Mouse (Mus musculus): Measurements from ENCODE around the gene Myo18a. TPM values are rescaled to one million over a fixed set of nuclear protein-coding genes. Genes with fewer than 3 reads are reported as not detected.

Myo18a gene
- polyA plus RNA-seq, 1 experiment from 2014 or later = 54.4 TPM

DNA sequence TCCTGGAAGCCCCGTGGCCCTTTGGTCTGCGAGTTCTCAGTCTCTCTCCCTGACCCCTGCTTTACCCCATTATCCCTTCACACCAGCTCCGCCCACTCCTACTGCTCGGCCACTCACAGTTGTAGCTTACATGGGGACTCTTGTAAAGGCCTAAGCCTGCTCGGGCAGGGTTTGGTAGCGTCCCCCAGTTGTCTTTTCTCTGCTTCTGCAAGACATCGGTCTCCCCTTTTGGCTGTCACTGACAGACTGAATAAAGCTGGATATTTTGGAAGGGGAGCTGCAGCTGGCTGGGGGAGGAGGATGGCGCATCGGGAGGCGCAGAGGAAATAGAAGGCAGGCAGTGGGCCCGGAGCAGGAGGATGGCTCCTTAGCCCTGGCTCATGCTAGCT, 113.7 kb downstream of the Myo18a start:
- Histone ChIP-seq H3K36me3 (no peaks in the 10 kb centered on the region), H3K9me3 (no peaks in the 10 kb centered on the region), H3K4me3 (replicated peaks) (no peak overlapping the region), H3K9ac (replicated peaks) (peak overlapping the region; percentile 14; the same call in 1 of the 2 replicates), H3K27ac (peak overlapping the region; percentile 84), H3K27me3 (peaks cover 16% of the 10 kb centered on the region), H3K4me1 (replicated peaks) (peaks cover 54% of the 10 kb centered on the region), H3K4me2 (replicated peaks) (peak overlapping the region; percentile 11; the same call in 1 of the 2 replicates)
- WGBS = 36% methylated on average over 11 of the region's 11 CpGs
- ATAC-seq = no peak; the same call in 1 of the 2 replicates

DNA sequence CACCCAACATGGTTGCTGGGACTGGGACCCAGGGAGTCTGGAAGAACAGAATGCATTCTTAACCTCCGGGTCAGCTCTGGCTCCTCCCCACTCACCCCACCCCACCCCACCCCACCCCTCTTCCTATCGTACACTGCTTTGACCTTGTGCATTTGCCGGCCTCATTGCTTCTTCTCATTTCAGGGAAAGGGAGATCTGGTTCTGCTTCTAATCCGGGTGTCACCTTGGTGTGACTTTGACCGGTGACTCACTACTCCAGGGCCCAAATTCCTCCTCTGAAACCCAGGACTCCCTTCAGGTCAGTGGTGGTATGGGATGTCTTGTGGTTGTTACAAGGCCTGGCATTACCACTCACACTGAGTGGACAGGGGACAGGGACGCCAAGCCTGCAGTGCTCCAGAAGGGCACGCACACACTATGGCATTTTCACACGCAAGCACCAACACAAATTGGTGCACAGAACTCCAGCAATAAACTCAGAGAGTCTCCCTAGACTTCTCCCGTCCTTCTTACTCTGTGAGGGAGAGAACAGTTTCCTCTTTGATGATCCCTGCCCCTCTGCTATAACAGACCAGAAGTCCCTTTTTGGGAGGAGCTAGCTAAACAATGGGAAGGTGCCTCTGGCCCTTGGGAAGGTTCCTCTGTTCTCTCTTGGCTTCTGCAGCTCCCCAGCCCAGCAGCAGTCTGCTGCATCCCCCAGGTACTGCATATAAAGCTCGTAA, 121.6 kb downstream of the Myo18a start:
- H3K4me1 ChIP-seq (replicated peaks) = peaks cover 63% of the 10 kb centered on the region
- peak overlapping the region; percentile 15; the same call in 1 of the 2 replicates for H3K4me2 ChIP-seq (replicated peaks)

DNA sequence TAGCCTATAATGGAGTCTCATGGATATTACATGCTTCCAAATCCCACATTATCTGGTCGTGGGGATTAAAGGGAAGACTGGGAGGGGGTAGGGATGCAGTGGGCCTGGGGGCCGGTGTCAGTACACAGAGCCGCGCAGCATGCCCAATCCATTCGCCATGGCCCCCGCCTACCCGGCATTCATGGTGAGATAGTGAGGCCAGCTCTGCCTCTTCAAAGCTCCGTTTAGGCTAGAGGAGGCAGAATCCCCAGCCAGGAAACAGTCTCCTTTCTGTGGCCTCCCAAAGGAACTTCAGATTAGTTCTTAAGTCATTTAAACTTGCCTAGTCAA, 122.2 kb downstream of the Myo18a start:
- Histone ChIP-seq H3K36me3 (no peaks in the 10 kb centered on the region), H3K4me2 (replicated peaks) (peak overlapping the region; percentile 15; the same call in 1 of the 2 replicates), H3K27ac (peak overlapping the region; percentile 86), H3K9ac (replicated peaks) (no peak overlapping the region), H3K9me3 (no peaks in the 10 kb centered on the region), H3K4me1 (replicated peaks) (peaks cover 63% of the 10 kb centered on the region), H3K27me3 (peaks cover 34% of the 10 kb centered on the region), H3K4me3 (replicated peaks) (no peak overlapping the region)
- 8% methylated on average over 8 of the region's 8 CpGs for WGBS
- peak; percentile 88 for ATAC-seq

More for the DNA sequence above, 121.6 kb downstream of the Myo18a start:
- H3K27me3 ChIP-seq = peaks cover 34% of the 10 kb centered on the region
- peak overlapping the region; percentile 86 for H3K27ac ChIP-seq
- H3K4me3 ChIP-seq (replicated peaks) = no peak overlapping the region
- no peaks in the 10 kb centered on the region for H3K36me3 ChIP-seq
- peak; percentile 21 for ATAC-seq
- 25% methylated on average over 10 of the region's 10 CpGs for WGBS
- no peaks in the 10 kb centered on the region for H3K9me3 ChIP-seq
- H3K9ac ChIP-seq (replicated peaks) = no peak overlapping the region

DNA sequence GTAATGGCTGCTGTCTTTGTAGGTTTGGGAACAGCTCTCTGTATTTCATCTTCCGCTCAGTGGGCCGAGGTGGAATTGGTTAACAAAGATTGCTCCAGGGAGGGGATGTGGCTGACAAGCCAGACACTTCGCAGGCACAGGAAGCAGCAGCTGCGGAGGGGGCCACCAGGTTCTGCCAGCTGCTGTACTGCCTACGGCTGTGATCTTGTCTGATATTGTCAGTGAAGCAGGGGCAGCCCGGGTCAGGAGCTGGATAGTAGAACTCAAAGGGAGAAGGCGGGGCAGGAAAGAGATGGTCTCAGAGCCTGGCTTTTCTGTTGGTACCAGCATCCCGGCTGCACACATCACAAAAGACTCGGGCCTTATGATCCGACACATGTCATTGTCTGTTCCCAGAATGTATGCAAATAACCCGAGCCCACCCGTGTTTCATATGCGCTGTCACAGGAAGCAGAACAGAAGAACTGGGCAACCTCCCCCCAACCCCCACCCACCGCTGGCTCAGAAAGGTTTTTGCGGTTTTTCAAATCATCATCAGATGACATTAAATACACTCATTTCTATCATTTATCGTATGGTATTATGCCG, 124.4 kb downstream of the Myo18a start:
- ATAC-seq = peak; percentile 80
- Histone ChIP-seq H3K4me1 (replicated peaks) (peaks cover 75% of the 10 kb centered on the region), H3K4me3 (replicated peaks) (no peak overlapping the region), H3K27ac (peak overlapping the region; percentile 86), H3K9me3 (no peaks in the 10 kb centered on the region), H3K27me3 (peaks cover 23% of the 10 kb centered on the region), H3K4me2 (replicated peaks) (peak overlapping the region; percentile 23; the same call in 1 of the 2 replicates), H3K9ac (replicated peaks) (peak overlapping the region; percentile 51), H3K36me3 (no peaks in the 10 kb centered on the region)
- WGBS = 17% methylated on average over 17 of the region's 17 CpGs

DNA sequence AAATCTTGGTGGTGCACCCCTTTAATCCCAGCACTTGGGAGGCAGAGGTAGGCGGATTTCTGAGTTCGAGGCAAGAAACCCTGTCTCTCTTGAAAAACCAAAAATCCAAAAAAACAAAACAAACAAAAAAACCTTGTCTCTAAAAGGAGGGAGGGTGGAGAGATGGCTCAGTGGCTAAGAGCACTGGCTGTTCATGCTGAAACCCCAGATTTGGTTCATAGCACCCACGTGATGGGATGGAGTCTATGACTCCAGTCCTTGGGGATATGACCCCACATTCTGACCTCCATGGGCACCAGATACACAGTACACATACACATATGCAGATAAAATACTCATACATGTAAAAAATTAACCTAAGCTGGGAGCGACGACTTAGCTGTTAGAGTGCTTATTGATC, 125.8 kb downstream of the Myo18a start:
- H3K4me1 ChIP-seq (replicated peaks) = peaks cover 86% of the 10 kb centered on the region
- H3K4me2 ChIP-seq (replicated peaks) = no peak overlapping the region
- H3K36me3 ChIP-seq = no peaks in the 10 kb centered on the region
- peaks cover 12% of the 10 kb centered on the region for H3K27me3 ChIP-seq
- no peaks in the 10 kb centered on the region for H3K9me3 ChIP-seq
- no peak overlapping the region for H3K9ac ChIP-seq (replicated peaks)
- WGBS = 94% methylated on average over 5 of the region's 5 CpGs
- H3K4me3 ChIP-seq (replicated peaks) = no peak overlapping the region
- H3K27ac ChIP-seq = peak overlapping the region; percentile 86
- ATAC-seq = no peak

DNA sequence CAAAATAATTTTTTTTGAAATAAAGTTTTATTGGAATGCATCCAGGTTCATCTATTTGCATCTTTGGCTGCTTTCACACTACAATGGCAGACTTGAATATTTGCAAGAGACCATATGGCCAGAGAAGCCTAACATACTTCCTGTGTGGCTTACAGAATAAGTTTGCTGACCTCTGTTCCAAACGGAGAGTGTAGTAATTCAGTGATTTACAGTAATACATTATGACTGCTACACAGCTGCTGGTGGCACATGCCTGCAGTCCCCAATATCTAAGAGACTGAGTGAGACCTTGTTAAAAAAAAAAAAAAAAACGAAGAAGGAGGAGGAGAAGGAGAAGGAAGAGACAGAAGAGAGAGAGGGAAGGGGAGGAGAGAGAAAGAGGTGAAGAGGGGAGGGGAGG, 126.4 kb downstream of the Myo18a start:
- Histone ChIP-seq H3K9ac (replicated peaks) (no peak overlapping the region), H3K4me2 (replicated peaks) (no peak overlapping the region), H3K36me3 (no peaks in the 10 kb centered on the region), H3K27ac (no peak overlapping the region), H3K4me3 (replicated peaks) (no peak overlapping the region), H3K4me1 (replicated peaks) (peaks cover 86% of the 10 kb centered on the region), H3K27me3 (peaks cover 8% of the 10 kb centered on the region; the same call in 1 of the 2 replicates), H3K9me3 (no peaks in the 10 kb centered on the region)
- no peak for ATAC-seq
- 62% methylated on average over 1 of the region's 2 CpGs for WGBS

DNA sequence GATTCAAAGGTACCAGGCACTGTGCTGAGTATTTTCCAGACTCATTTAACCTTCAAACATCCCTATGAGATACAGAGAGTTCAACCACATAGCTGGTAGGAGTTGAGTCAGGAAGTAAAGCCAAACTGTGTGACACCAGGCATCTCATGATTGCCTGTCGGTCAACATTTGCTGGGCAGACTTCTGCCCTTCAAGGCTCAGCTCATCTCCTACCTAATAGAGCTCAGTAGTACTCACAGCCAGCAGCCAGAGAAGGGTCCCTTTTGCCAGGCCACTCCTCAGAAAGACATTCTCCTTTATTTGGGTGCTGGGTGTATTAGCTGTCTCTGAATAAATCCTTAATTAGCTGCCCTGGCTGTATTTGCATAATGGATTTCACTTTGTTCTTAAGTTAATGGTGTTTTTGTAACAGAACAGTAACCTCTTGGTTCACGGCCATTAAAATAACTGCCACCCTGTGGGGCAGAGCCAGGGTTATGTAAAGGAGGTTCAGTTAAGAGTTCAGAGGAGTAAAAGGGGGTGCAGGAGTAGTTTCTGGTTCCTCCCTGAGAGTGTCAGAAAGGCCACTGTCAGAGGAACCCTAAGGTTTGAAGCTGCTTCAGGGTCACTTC, 127.7 kb downstream of the Myo18a start:
- Histone ChIP-seq H3K4me1 (replicated peaks) (peaks cover 85% of the 10 kb centered on the region), H3K4me3 (replicated peaks) (no peak overlapping the region), H3K9ac (replicated peaks) (no peak overlapping the region), H3K4me2 (replicated peaks) (no peak overlapping the region), H3K36me3 (no peaks in the 10 kb centered on the region), H3K27ac (peak overlapping the region; percentile 37; the same call in 1 of the 2 replicates), H3K9me3 (no peaks in the 10 kb centered on the region), H3K27me3 (peaks cover 8% of the 10 kb centered on the region; the same call in 1 of the 2 replicates)
- 55% methylated on average over 2 of the region's 2 CpGs for WGBS
- ATAC-seq = no peak

DNA sequence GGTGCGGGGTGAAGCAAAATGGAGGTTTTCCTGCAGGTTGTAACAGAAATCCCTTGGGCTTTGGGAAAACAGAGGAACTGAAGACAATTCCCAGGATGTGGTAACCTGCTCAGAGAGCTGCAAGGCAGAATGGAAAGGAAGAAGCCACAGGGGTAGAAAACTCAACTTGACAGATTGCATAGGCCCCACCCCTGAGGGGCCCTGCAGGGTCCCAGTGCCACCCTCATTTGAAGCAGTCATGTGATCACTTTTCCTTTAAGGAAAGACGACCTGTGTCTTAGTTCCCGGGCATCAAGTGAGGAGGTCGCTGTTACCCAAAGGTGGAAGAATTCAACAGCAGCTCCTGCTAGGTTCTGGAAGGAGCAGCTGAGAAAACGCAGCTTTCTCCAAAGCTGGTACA, 129.8 kb downstream of the Myo18a start:
- Histone ChIP-seq H3K9me3 (no peaks in the 10 kb centered on the region), H3K4me3 (replicated peaks) (0 out of 2 replicates have a peak overlapping the region, but pooled peaks have one; percentile 20), H3K4me1 (replicated peaks) (peaks cover 85% of the 10 kb centered on the region), H3K27ac (peak overlapping the region; percentile 96), H3K27me3 (peaks cover 8% of the 10 kb centered on the region; the same call in 1 of the 2 replicates), H3K4me2 (replicated peaks) (peak overlapping the region; percentile 41), H3K9ac (replicated peaks) (peak overlapping the region; percentile 4; the same call in 1 of the 2 replicates), H3K36me3 (no peaks in the 10 kb centered on the region)
- WGBS = 4% methylated on average over 5 of the region's 5 CpGs
- no peak for ATAC-seq

DNA sequence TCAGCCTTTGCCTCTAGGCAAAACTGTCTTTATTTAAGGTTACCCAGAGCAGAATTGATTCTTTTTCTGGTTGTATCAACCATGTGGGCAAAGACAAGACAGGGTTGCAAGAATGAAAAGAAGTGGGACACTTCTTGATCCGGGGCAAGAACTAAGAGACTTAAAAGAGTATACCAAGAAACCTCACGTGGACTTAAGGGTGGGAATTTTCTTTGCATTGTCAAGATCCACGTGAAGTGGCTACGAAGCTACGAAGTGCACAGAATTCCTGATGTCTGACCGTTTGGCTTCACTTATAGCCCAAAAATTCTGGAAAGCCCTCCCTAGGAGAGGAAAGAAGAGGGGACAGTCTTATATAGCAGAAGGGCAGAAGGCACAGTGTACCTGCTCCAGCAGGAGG, 130.2 kb downstream of the Myo18a start:
- H3K27ac ChIP-seq = peak overlapping the region; percentile 96
- peak overlapping the region; percentile 41 for H3K4me2 ChIP-seq (replicated peaks)
- no peaks in the 10 kb centered on the region for H3K9me3 ChIP-seq
- H3K9ac ChIP-seq (replicated peaks) = peak overlapping the region; percentile 4; the same call in 1 of the 2 replicates
- peak overlapping the region; percentile 20 for H3K4me3 ChIP-seq (replicated peaks)
- H3K27me3 ChIP-seq = peaks cover 8% of the 10 kb centered on the region; the same call in 1 of the 2 replicates
- H3K36me3 ChIP-seq = no peaks in the 10 kb centered on the region
- peaks cover 85% of the 10 kb centered on the region for H3K4me1 ChIP-seq (replicated peaks)
- no peak for ATAC-seq
- WGBS = 13% methylated on average over 6 of the region's 6 CpGs

DNA sequence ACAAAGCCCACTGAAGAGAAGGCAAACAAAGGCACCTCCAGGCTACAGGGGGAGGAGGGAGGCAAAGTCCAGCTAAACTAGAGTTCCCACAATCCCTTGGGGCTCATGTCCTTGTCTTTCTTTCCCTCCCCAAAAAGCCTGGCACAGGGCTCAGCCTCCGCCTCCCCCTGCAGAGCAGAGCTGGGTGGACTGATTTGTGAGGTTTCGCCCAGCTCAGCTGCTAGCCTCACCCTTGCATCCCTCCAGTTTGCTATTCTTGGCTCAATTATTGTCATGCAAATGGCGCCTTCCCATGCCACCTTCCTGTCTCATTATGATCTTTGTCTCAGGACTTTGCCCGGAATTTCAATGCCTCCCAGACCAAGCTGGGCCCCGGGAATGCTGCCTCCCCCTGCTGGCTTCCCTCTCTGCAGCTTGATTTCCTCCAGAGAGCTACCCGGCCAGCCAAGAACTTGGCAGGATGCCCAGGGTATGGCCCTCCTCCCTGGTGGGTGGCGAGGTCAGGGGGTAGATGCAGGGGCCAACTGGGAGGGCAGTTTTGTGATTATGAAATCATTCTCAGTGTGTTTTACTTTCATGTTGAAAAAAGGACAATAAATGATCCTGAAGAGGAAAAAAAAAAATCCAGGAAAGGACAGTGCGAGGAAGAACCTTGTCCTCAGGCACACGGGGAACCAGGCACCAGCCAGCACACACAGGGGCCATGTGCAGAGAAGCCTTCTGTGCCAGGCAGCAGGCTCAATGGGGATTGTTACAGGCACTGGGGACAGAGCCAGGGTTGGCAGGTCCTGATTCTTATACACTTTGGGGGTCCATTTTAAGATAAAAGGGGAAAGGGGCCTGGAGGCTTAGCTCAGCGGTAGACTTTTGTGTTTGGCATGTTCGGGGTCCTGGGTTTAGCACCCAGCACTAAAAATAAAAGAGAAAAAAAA, 131.0 kb downstream of the Myo18a start, which contains the start of gene Pipox:
Pipox (minus strand) TSS at position 310 of the 932 bp plus-strand sequence.
- H3K27ac ChIP-seq = peak within 1 kb of the TSS; percentile 97
- WGBS = 2% methylated on average over 11 of the region's 11 CpGs
- H3K27me3 ChIP-seq = peaks cover 11% of the 10 kb centered on the region; the same call in 1 of the 2 replicates
- no peaks in the 10 kb centered on the region for H3K9me3 ChIP-seq
- no peaks in the 10 kb centered on the region for H3K36me3 ChIP-seq
- peaks cover 85% of the 10 kb centered on the region for H3K4me1 ChIP-seq (replicated peaks)
- H3K4me3 ChIP-seq (replicated peaks) = peak within 1 kb of the TSS; percentile 20
- H3K4me2 ChIP-seq (replicated peaks) = peak within 1 kb of the TSS; percentile 41
- ATAC-seq = peak; percentile 85
- H3K9ac ChIP-seq (replicated peaks) = peak within 1 kb of the TSS; percentile 4; the same call in 1 of the 2 replicates

DNA sequence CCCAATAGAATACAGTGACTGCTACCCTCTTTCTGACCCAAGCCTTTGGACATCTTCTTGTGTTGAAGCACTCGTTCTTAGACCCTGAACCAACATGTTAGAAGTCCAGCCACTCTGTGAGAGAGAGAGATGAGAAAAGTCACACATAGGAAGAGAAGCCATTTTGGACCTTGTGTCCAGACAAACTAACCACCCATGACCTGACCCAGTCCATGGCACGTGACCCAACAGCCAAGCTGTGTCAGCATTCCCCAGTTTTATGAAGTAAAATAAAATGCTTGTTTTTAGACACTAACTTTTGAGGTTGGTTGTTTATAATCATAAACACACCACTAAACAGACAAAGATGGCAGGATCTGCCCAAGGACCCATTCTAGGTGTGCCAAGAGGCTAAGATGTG, 131.9 kb downstream of the Myo18a start:
- no peaks in the 10 kb centered on the region for H3K9me3 ChIP-seq
- ATAC-seq = no peak
- no peaks in the 10 kb centered on the region for H3K36me3 ChIP-seq
- H3K9ac ChIP-seq (replicated peaks) = no peak overlapping the region
- H3K4me3 ChIP-seq (replicated peaks) = no peak overlapping the region
- peaks cover 85% of the 10 kb centered on the region for H3K4me1 ChIP-seq (replicated peaks)
- H3K27ac ChIP-seq = peak overlapping the region; percentile 97; the same call in 1 of the 2 replicates
- WGBS = 68% methylated on average over 2 of the region's 2 CpGs
- H3K4me2 ChIP-seq (replicated peaks) = no peak overlapping the region
- peaks cover 11% of the 10 kb centered on the region; the same call in 1 of the 2 replicates for H3K27me3 ChIP-seq
